Mouse (Mus musculus): ENCODE data around the gene Mcl1. TPM values are rescaled to one million over a fixed set of nuclear protein-coding genes. Genes with fewer than 3 reads are reported as not detected.
"Not testable (repeated sequence)": the region's sequence is repeated elsewhere in the genome, so short reads cannot be mapped to it uniquely, and the experiment has no call there.

Gene Mcl1
- total RNA-seq, 2 experiments from 2014 or later: 62.2 to 63.0 TPM

- intact Hi-C loops (cut with DNase I): no loop called here
- no peak for DNase-seq (ENCODE audit: extremely low spot score in 1 of 2, low spot score in 2 of 2)
Observed at GRCm38 (mm10) chr3:95662724-95663449, 4.3 kb downstream of the Mcl1 start.

- intact Hi-C loops (cut with DNase I): no loop called here
- DNase-seq (ENCODE audit: extremely low spot score in 1 of 2, low spot score in 2 of 2): no peak
Observed at GRCm38 (mm10) chr3:95663486-95663885, 4.9 kb downstream of the Mcl1 start.

GRCm38 (mm10) chr3:95663969-95664608 is 5.5 kb downstream of the Mcl1 start:
- intact Hi-C loops (cut with DNase I): no loop called here
- no peak for DNase-seq (ENCODE audit: extremely low spot score in 1 of 2, low spot score in 2 of 2)

GRCm38 (mm10) chr3:95664940-95665352 is 6.4 kb downstream of the Mcl1 start:
- intact Hi-C loops (cut with DNase I): no loop called here
- DNase-seq (ENCODE audit: extremely low spot score in 1 of 2, low spot score in 2 of 2): no peak

GRCm38 (mm10) chr3:95666124-95666844 is 7.7 kb downstream of the Mcl1 start:
- no peak for DNase-seq (ENCODE audit: extremely low spot score in 1 of 2, low spot score in 2 of 2)
- intact Hi-C loops (cut with DNase I): no loop called here

GRCm38 (mm10) chr3:95667521-95667920 is 8.9 kb downstream of the Mcl1 start:
- no peak for DNase-seq (ENCODE audit: extremely low spot score in 1 of 2, low spot score in 2 of 2)
- intact Hi-C loops (cut with DNase I): no loop called here

GRCm38 (mm10) chr3:95668026-95668425 is 9.4 kb downstream of the Mcl1 start:
- no peak for DNase-seq (ENCODE audit: extremely low spot score in 1 of 2, low spot score in 2 of 2)
- intact Hi-C loops (cut with DNase I): no loop called here

- DNase-seq (ENCODE audit: extremely low spot score in 1 of 2, low spot score in 2 of 2): no peak
- intact Hi-C loops (cut with DNase I): no loop called here
Observed at GRCm38 (mm10) chr3:95668589-95669308, 10.2 kb downstream of the Mcl1 start.

- no peak for DNase-seq (ENCODE audit: extremely low spot score in 1 of 2, low spot score in 2 of 2)
- intact Hi-C loops (cut with DNase I): no loop called here
Observed at GRCm38 (mm10) chr3:95669309-95669665, 10.7 kb downstream of the Mcl1 start.

GRCm38 (mm10) chr3:95670419-95670818 is 11.8 kb downstream of the Mcl1 start:
- DNase-seq (ENCODE audit: extremely low spot score in 1 of 2, low spot score in 2 of 2); intact Hi-C loops (cut with DNase I): not testable (repeated sequence)

GRCm38 (mm10) chr3:95671201-95671600 is 12.6 kb downstream of the Mcl1 start:
- intact Hi-C loops (cut with DNase I): no loop called here
- no peak for DNase-seq (ENCODE audit: extremely low spot score in 1 of 2, low spot score in 2 of 2)

- intact Hi-C loops (cut with DNase I): no loop called here
Observed at GRCm38 (mm10) chr3:95672461-95672860, 13.9 kb downstream of the Mcl1 start.

GRCm38 (mm10) chr3:95672861-95673706 is 14.5 kb downstream of the Mcl1 start:
- no peak for DNase-seq (ENCODE audit: extremely low spot score in 1 of 2, low spot score in 2 of 2)
- intact Hi-C loops (cut with DNase I): no loop called here

More at GRCm38 (mm10) chr3:95672461-95672860, 13.9 kb downstream of the Mcl1 start:
- no peak for DNase-seq (ENCODE audit: extremely low spot score in 1 of 2, low spot score in 2 of 2)

GRCm38 (mm10) chr3:95673707-95674211 is 15.2 kb downstream of the Mcl1 start:
- no peak for DNase-seq (ENCODE audit: extremely low spot score in 1 of 2, low spot score in 2 of 2)
- intact Hi-C loops (cut with DNase I): no loop called here

GRCm38 (mm10) chr3:95674236-95674635 is 15.6 kb downstream of the Mcl1 start:
- peak in 1 of 2 experiments; percentile 75 for DNase-seq (ENCODE audit: extremely low spot score in 1 of 2, low spot score in 2 of 2)
- intact Hi-C loops (cut with DNase I): no loop called here

- intact Hi-C loops (cut with DNase I): no loop called here
- DNase-seq (ENCODE audit: extremely low spot score in 1 of 2, low spot score in 2 of 2): no peak
Observed at GRCm38 (mm10) chr3:95674812-95675211, 16.2 kb downstream of the Mcl1 start.

- DNase-seq (ENCODE audit: extremely low spot score in 1 of 2, low spot score in 2 of 2): peak; percentile 51 to 86
- intact Hi-C loops (cut with DNase I): no loop called here
Observed at GRCm38 (mm10) chr3:95675301-95676092, 16.9 kb downstream of the Mcl1 start.

All from left cerebral cortex, postnatal 10 days (tissue).